Mouse (Mus musculus): ENCODE results near the gene Ppm1e. TPM values are rescaled to one million over a fixed set of nuclear protein-coding genes. Genes with fewer than 3 reads are reported as not detected.
"Not testable (repeated sequence)": the region's sequence is repeated elsewhere in the genome, so short reads cannot be mapped to it uniquely, and the experiment has no call there.

Ppm1e gene
- total RNA-seq, 4 experiments from 2014 or later, result 211 to 248 (median 227) TPM

- DNase-seq (ENCODE audit: low spot score in 2 of 2), result no peak
Observed at GRCm38 (mm10) chr11:87310309-87310708, 48.5 kb downstream of the Ppm1e start.

- DNase-seq (ENCODE audit: low spot score in 2 of 2), result no peak
Observed at GRCm38 (mm10) chr11:87309329-87310074, 49.3 kb downstream of the Ppm1e start.

GRCm38 (mm10) chr11:87299066-87299465 is 59.8 kb downstream of the Ppm1e start:
- DNase-seq (ENCODE audit: low spot score in 2 of 2), result no peak

GRCm38 (mm10) chr11:87296467-87296866 is 62.4 kb downstream of the Ppm1e start:
- DNase-seq (ENCODE audit: low spot score in 2 of 2), result no peak

- DNase-seq (ENCODE audit: low spot score in 2 of 2), result no peak
Observed at GRCm38 (mm10) chr11:87295636-87296035, 63.2 kb downstream of the Ppm1e start.

- DNase-seq (ENCODE audit: low spot score in 2 of 2), result no peak
Observed at GRCm38 (mm10) chr11:87289313-87289712, 69.5 kb downstream of the Ppm1e start.

GRCm38 (mm10) chr11:87286194-87286593 is 72.6 kb downstream of the Ppm1e start:
- no peak for DNase-seq (ENCODE audit: low spot score in 2 of 2)

- no peak for DNase-seq (ENCODE audit: low spot score in 2 of 2)
Observed at GRCm38 (mm10) chr11:87281907-87282475, 76.8 kb downstream of the Ppm1e start.

GRCm38 (mm10) chr11:87279461-87279860 is 79.4 kb downstream of the Ppm1e start:
- DNase-seq (ENCODE audit: low spot score in 2 of 2), result no peak

GRCm38 (mm10) chr11:87278807-87279206 is 80.0 kb downstream of the Ppm1e start:
- no peak for DNase-seq (ENCODE audit: low spot score in 2 of 2)

- DNase-seq (ENCODE audit: low spot score in 2 of 2), result no peak
Observed at GRCm38 (mm10) chr11:87276240-87276985, 82.4 kb downstream of the Ppm1e start.

GRCm38 (mm10) chr11:87275420-87276048 is 83.3 kb downstream of the Ppm1e start:
- DNase-seq (ENCODE audit: low spot score in 2 of 2), result no peak

GRCm38 (mm10) chr11:87272725-87273124 is 86.1 kb downstream of the Ppm1e start:
- DNase-seq (ENCODE audit: low spot score in 2 of 2), result no peak

GRCm38 (mm10) chr11:87271479-87271878 is 87.3 kb downstream of the Ppm1e start:
- no peak for DNase-seq (ENCODE audit: low spot score in 2 of 2)

- DNase-seq (ENCODE audit: low spot score in 2 of 2), result peak in 1 of 2 experiments; percentile 34
Observed at GRCm38 (mm10) chr11:87270958-87271357, 87.9 kb downstream of the Ppm1e start.

GRCm38 (mm10) chr11:87270446-87270845 is 88.4 kb downstream of the Ppm1e start:
- no peak for DNase-seq (ENCODE audit: low spot score in 2 of 2)

- DNase-seq (ENCODE audit: low spot score in 2 of 2), result no peak
Observed at GRCm38 (mm10) chr11:87268803-87269202, 90.0 kb downstream of the Ppm1e start.

- no peak for DNase-seq (ENCODE audit: low spot score in 2 of 2)
Observed at GRCm38 (mm10) chr11:87266246-87266645, 92.6 kb downstream of the Ppm1e start.

GRCm38 (mm10) chr11:87263946-87264345 is 94.9 kb downstream of the Ppm1e start:
- no peak for DNase-seq (ENCODE audit: low spot score in 2 of 2)

GRCm38 (mm10) chr11:87261705-87262104 is 97.1 kb downstream of the Ppm1e start:
- not testable (repeated sequence) for DNase-seq (ENCODE audit: low spot score in 2 of 2)

GRCm38 (mm10) chr11:87259792-87260191 is 99.0 kb downstream of the Ppm1e start:
- DNase-seq (ENCODE audit: low spot score in 2 of 2), result no peak

- no peak for DNase-seq (ENCODE audit: low spot score in 2 of 2)
Observed at GRCm38 (mm10) chr11:87257282-87257681, 101.5 kb downstream of the Ppm1e start.
